Mouse (Mus musculus) urinary bladder, postnatal 4 days (tissue): ENCODE measurements around the gene Ppp1r16b.

ENCODE experiments used
- DNase-seq, 2 experiments: peaks; one replicate each; pipeline ENCODE4 v3.0.0; 2021 to 2022; ENCODE audit warnings: low spot score in 2 of 2

Ppp1r16b gene

GRCm38 (mm10) chr2:158668433-158669010 is 3.3 kb downstream of the Ppp1r16b start:
- no peak for DNase-seq

- DNase-seq = no peak
Measured at GRCm38 (mm10) chr2:158669199-158670195, 4.3 kb downstream of the Ppp1r16b start.

- DNase-seq = no peak
Measured at GRCm38 (mm10) chr2:158670571-158670970, 5.4 kb downstream of the Ppp1r16b start.

- no peak for DNase-seq
Measured at GRCm38 (mm10) chr2:158672829-158673228, 7.6 kb downstream of the Ppp1r16b start.

GRCm38 (mm10) chr2:158673493-158673892 is 8.3 kb downstream of the Ppp1r16b start:
- no peak for DNase-seq

GRCm38 (mm10) chr2:158674131-158674530 is 8.9 kb downstream of the Ppp1r16b start:
- DNase-seq = no peak

- DNase-seq = no peak
Measured at GRCm38 (mm10) chr2:158674759-158675158, 9.6 kb downstream of the Ppp1r16b start.

- DNase-seq = no peak
Measured at GRCm38 (mm10) chr2:158675161-158675560, 10.0 kb downstream of the Ppp1r16b start.

- DNase-seq = no peak
Measured at GRCm38 (mm10) chr2:158675907-158676533, 10.8 kb downstream of the Ppp1r16b start.

GRCm38 (mm10) chr2:158677946-158678345 is 12.7 kb downstream of the Ppp1r16b start:
- DNase-seq = no peak

GRCm38 (mm10) chr2:158679091-158679490 is 13.9 kb downstream of the Ppp1r16b start:
- no peak for DNase-seq

- no peak for DNase-seq
Measured at GRCm38 (mm10) chr2:158680357-158680889, 15.2 kb downstream of the Ppp1r16b start.

GRCm38 (mm10) chr2:158681714-158682113 is 16.5 kb downstream of the Ppp1r16b start:
- no peak for DNase-seq

GRCm38 (mm10) chr2:158682344-158683037 is 17.3 kb downstream of the Ppp1r16b start:
- no peak for DNase-seq

GRCm38 (mm10) chr2:158683038-158683413 is 17.8 kb downstream of the Ppp1r16b start:
- DNase-seq = no peak

GRCm38 (mm10) chr2:158684247-158684843 is 19.1 kb downstream of the Ppp1r16b start:
- no peak for DNase-seq

- DNase-seq = no peak
Measured at GRCm38 (mm10) chr2:158684910-158685309, 19.7 kb downstream of the Ppp1r16b start.

GRCm38 (mm10) chr2:158686394-158686793 is 21.2 kb downstream of the Ppp1r16b start:
- DNase-seq = no peak

- DNase-seq = peak; percentile 39 to 69
Measured at GRCm38 (mm10) chr2:158687804-158688241, 22.6 kb downstream of the Ppp1r16b start.

GRCm38 (mm10) chr2:158689060-158689459 is 23.9 kb downstream of the Ppp1r16b start:
- no peak for DNase-seq

- DNase-seq = no peak
Measured at GRCm38 (mm10) chr2:158689640-158690039, 24.4 kb downstream of the Ppp1r16b start.
